ENCODE assay signal across 9 mouse cellular contexts in the genomic region with DNA sequence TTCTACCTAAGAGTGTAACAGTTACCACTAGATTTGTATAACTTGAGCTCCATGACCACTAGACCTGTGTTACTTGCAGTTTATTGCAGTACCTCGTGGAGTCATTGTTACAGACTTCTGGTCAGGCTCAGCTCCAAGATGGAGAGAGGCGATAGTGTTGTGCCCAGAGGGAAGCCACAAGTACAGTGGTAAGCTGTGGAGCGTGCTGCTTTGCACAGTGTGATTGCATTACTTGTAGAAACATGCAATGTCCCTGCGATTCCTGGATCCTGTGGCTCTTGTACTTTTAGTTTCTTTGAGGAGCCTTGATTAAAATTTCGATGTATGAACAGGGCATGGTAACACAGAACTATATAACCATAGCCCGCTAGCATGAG. TPM values are rescaled to one million over a fixed set of nuclear protein-coding genes. Genes with fewer than 3 reads are reported as not detected.
DNase-seq lines count a peak whose midpoint lies in the region; ATAC-seq lines count a peak whose summit lies in the region.
"Had no signal": no experiment of that assay in that cellular context is flagged by ENCODE, and none has a peak within 500 bp of the region (broad histone marks: within the 10 kb centered on the region; RNA-seq: fewer than 3 reads in every experiment).

No protein-coding gene starts in this region.

- peak; percentile 22 for DNase-seq in urinary bladder, postnatal 14 days (ENCODE audit: low spot score)
- DNase-seq in urinary bladder, postnatal 36 days (ENCODE audit: low spot score in 2 of 2): no peak
- no peak for DNase-seq in gastrocnemius, postnatal 10 days
- no peak for DNase-seq in ovary, postnatal 10 days (ENCODE audit: low spot score)
- DNase-seq in gastrocnemius, postnatal 25 days: no peak

- no peak for ATAC-seq in erythroblast, adult 5-6 weeks (replicated peaks; ENCODE audit: low FRiP score, poor library complexity, severe bottlenecking)
- ATAC-seq in liver, embryonic 12.5 days: no peak

- peaks cover 29% of the 10 kb centered on the region for H3K36me3 ChIP-seq in erythroblast, embryonic 14.5 days (ENCODE audit: control insufficient read depth)
- H3K36me3 ChIP-seq in liver, embryonic 12.5 days: peaks cover 26% of the 10 kb centered on the region

- no peaks in the 10 kb centered on the region for H3K9me3 ChIP-seq in erythroblast, embryonic 14.5 days (ENCODE audit: control insufficient read depth, low read length)
- H3K9me3 ChIP-seq in liver, embryonic 12.5 days (replicated peaks): no peaks in the 10 kb centered on the region

- peak overlapping the region; percentile 92 for H3K4me3 ChIP-seq in erythroblast, embryonic 14.5 days (replicated peaks)
- H3K4me3 ChIP-seq in liver, embryonic 12.5 days: peak overlapping the region; percentile 82

- peaks cover 27% of the 10 kb centered on the region for H3K4me1 ChIP-seq in erythroblast, embryonic 14.5 days (ENCODE audit: control insufficient read depth)
- H3K4me1 ChIP-seq in liver, embryonic 12.5 days: peaks cover 17% of the 10 kb centered on the region

- H3K4me2 ChIP-seq in liver, embryonic 12.5 days: peak overlapping the region; percentile 87

- 69% methylated on average over 6 of the region's 6 CpGs for WGBS in liver, embryonic 12.5 days (ENCODE audit: insufficient replicate concordance)

- H3K27ac ChIP-seq in liver, embryonic 12.5 days: no peak overlapping the region; the same call in 1 of the 2 replicates

- no peaks in the 10 kb centered on the region for H3K27me3 ChIP-seq in erythroblast, embryonic 14.5 days (ENCODE audit: control insufficient read depth)
- H3K27me3 ChIP-seq in liver, embryonic 12.5 days (replicated peaks): 0 out of 2 replicates have a peak, but pooled peaks cover 6% of the 10 kb centered on the region

- peak overlapping the region; percentile 83 for H3K9ac ChIP-seq in liver, embryonic 12.5 days

RNA-seq across cellular contexts. Expression of a gene that starts 0.9 kb away (rescaled TPM):
- 0.04 and 0.05 TPM in 2 replicates for polyA plus RNA-seq in erythroblast, embryonic 14.5 days (2012)
- 0.63 and 1.7 TPM in 2 replicates for total RNA-seq in erythroblast, adult 5-6 weeks (2015; ENCODE audit: low replicate concordance)
- 2.0 and 2.1 TPM in 2 replicates for total RNA-seq in erythroblast, adult 5-6 weeks (2017; ENCODE audit: low replicate concordance)
- 3.2 and 3.6 TPM in 2 replicates for polyA plus RNA-seq in liver, embryonic 12.5 days (2016; fragmentation: Nextera tagmentation; extraction: Ambion mirVana)
- 1 to 10 TPM; 2.5 to 3.0 TPM for total RNA-seq in gastrocnemius, postnatal 10 days (2021)
- 1 to 10 TPM in 1 of 2 experiments, under 1 TPM in 1; 0.90 to 1.4 TPM for total RNA-seq in gastrocnemius, postnatal 25 days (2021)

RNA-seq across cellular contexts. Expression of a gene that starts 21.0 kb away (rescaled TPM):
- 0.01 TPM in 1 of 2 replicates, not detected in the other for polyA plus RNA-seq in erythroblast, embryonic 14.5 days (2012)
- total RNA-seq in erythroblast, adult 5-6 weeks (2015; ENCODE audit: low replicate concordance): 19.2 and 31.1 TPM in 2 replicates
- 20.1 and 38.3 TPM in 2 replicates for total RNA-seq in erythroblast, adult 5-6 weeks (2017; ENCODE audit: low replicate concordance)
- polyA plus RNA-seq in liver, embryonic 12.5 days (2016; fragmentation: Nextera tagmentation; extraction: Ambion mirVana): 2.5 and 2.8 TPM in 2 replicates
- total RNA-seq in gastrocnemius, postnatal 10 days (2021): 1 to 10 TPM; 2.4 to 2.5 TPM
- 1 to 10 TPM in 1 of 2 experiments, under 1 TPM in 1; 0.61 to 1.0 TPM for total RNA-seq in gastrocnemius, postnatal 25 days (2021)

RNA-seq across cellular contexts. Expression of a gene that starts 28.9 kb away (rescaled TPM):
- not detected in 2 replicates for polyA plus RNA-seq in erythroblast, embryonic 14.5 days (2012)
- not detected in 2 replicates for total RNA-seq in erythroblast, adult 5-6 weeks (2015; ENCODE audit: low replicate concordance)
- not detected in 2 replicates for total RNA-seq in erythroblast, adult 5-6 weeks (2017; ENCODE audit: low replicate concordance)
- not detected in 2 replicates for polyA plus RNA-seq in liver, embryonic 12.5 days (2016; fragmentation: Nextera tagmentation; extraction: Ambion mirVana)
- total RNA-seq in gastrocnemius, postnatal 10 days (2021): not detected
- total RNA-seq in gastrocnemius, postnatal 25 days (2021): not detected
- total RNA-seq: liver, adult 2 months had no signal
- polyA plus RNA-seq: liver, adult 2 months had no signal

RNA-seq across cellular contexts. Expression of a gene that starts 36.1 kb away (rescaled TPM):
- 0.07 and 0.10 TPM in 2 replicates for polyA plus RNA-seq in erythroblast, embryonic 14.5 days (2012)
- 15.2 and 23.4 TPM in 2 replicates for total RNA-seq in erythroblast, adult 5-6 weeks (2015; ENCODE audit: low replicate concordance)
- total RNA-seq in erythroblast, adult 5-6 weeks (2017; ENCODE audit: low replicate concordance): 18.3 and 19.8 TPM in 2 replicates
- 6.1 and 7.1 TPM in 2 replicates for polyA plus RNA-seq in liver, embryonic 12.5 days (2016; fragmentation: Nextera tagmentation; extraction: Ambion mirVana)
- 1 to 10 TPM; 6.0 to 6.5 TPM for total RNA-seq in gastrocnemius, postnatal 10 days (2021)
- 1 to 10 TPM; 2.7 to 3.0 TPM for total RNA-seq in gastrocnemius, postnatal 25 days (2021)

RNA-seq across cellular contexts. Expression of a gene that starts 38.9 kb away (rescaled TPM):
- not detected in 2 replicates for polyA plus RNA-seq in erythroblast, embryonic 14.5 days (2012)
- not detected in 2 replicates for total RNA-seq in erythroblast, adult 5-6 weeks (2015; ENCODE audit: low replicate concordance)
- 0.42 TPM in 1 of 2 replicates, not detected in the other for total RNA-seq in erythroblast, adult 5-6 weeks (2017; ENCODE audit: low replicate concordance)
- polyA plus RNA-seq in liver, embryonic 12.5 days (2016; fragmentation: Nextera tagmentation; extraction: Ambion mirVana): not detected in 2 replicates
- total RNA-seq in gastrocnemius, postnatal 10 days (2021): not detected
- total RNA-seq in gastrocnemius, postnatal 25 days (2021): not detected
- total RNA-seq: liver, adult 2 months had no signal
- polyA plus RNA-seq: liver, adult 2 months had no signal

Comparison
In these comparisons a context has a peak if more than half of its experiments do, and no peak if none do; other contexts are left out.
1. RNA of a gene that starts 21.0 kb away (total RNA-seq): 19.2 to 38.3 TPM in erythroblast, adult 5-6 weeks; 2.4 to 2.5 TPM in gastrocnemius, postnatal 10 days and 0.61 to 1.0 TPM in gastrocnemius, postnatal 25 days; every median in the first group is over 4 times any median in the second.